Mouse (Mus musculus) megakaryocyte progenitor cell, adult 5-6 weeks (primary cell): ENCODE data around the gene Cldn19. TPM values are rescaled to one million over a fixed set of nuclear protein-coding genes. Genes with fewer than 3 reads are reported as not detected.

ENCODE experiments used
- ATAC-seq: replicated peaks from 2 replicates; pipeline ENCODE4 v1.8.0; 2016; ENCODE audit warnings: mild to moderate bottlenecking, moderate TSS enrichment, inconsistent platforms; ENCODE audit not compliant: poor library complexity
- total RNA-seq, 2 experiments: library from RNA; stranded (forward) in 1 of 2; stranded (reverse) in 1 of 2; fragments of 157-497, 149-512 nt in 1 of 2; fragments of 200-1000 nt in 1 of 2; gene quantifications; 2 replicates each; pipeline versions ENCODE4 v1.2.3 to v1.2.4; 2015 to 2017

The Cldn19 gene
- total RNA-seq, 2 experiments from 2014 or later: not detected

GRCm38 (mm10) chr4:119297361-119297760 lies 42.1 kb downstream of the Cldn19 start:
- ATAC-seq: no peak

GRCm38 (mm10) chr4:119300761-119301160 lies 45.5 kb downstream of the Cldn19 start:
- ATAC-seq: no peak

- no peak for ATAC-seq
Measured at GRCm38 (mm10) chr4:119301777-119302176, 46.6 kb downstream of the Cldn19 start.

- ATAC-seq: no peak
Measured at GRCm38 (mm10) chr4:119303291-119303690, 48.1 kb downstream of the Cldn19 start.

- no peak for ATAC-seq
Measured at GRCm38 (mm10) chr4:119305418-119305817, 50.2 kb downstream of the Cldn19 start.

Other genes with a start within 250 kb of the Cldn19 start
- 7.7 and 11.5 TPM in 2 replicates for gene Slc2a1, start 146.7 kb upstream of the Cldn19 start, total RNA-seq (2015)
- gene Slc2a1, start 146.7 kb upstream of the Cldn19 start, total RNA-seq (2017): 7.4 and 8.6 TPM in 2 replicates
- gene Zfp691, start 81.2 kb upstream of the Cldn19 start, total RNA-seq (2015): 3.2 and 3.5 TPM in 2 replicates
- 2.5 and 5.2 TPM in 2 replicates for gene Zfp691, start 81.2 kb upstream of the Cldn19 start, total RNA-seq (2017)
- gene Ermap, start 65.4 kb upstream of the Cldn19 start, total RNA-seq (2015): 25.4 and 48.3 TPM in 2 replicates
- 13.3 and 34.2 TPM in 2 replicates for gene Ermap, start 65.4 kb upstream of the Cldn19 start, total RNA-seq (2017)
- 37.3 and 44.8 TPM in 2 replicates for gene Svbp, start 60.1 kb upstream of the Cldn19 start, total RNA-seq (2015)
- 17.3 and 43.0 TPM in 2 replicates for gene Svbp, start 60.1 kb upstream of the Cldn19 start, total RNA-seq (2017)
- not detected in 2 replicates for gene Tmem269, start 37.2 kb upstream of the Cldn19 start, total RNA-seq (2015)
- not detected in 2 replicates for gene Tmem269, start 37.2 kb upstream of the Cldn19 start, total RNA-seq (2017)
- gene AU022252, start 22.7 kb upstream of the Cldn19 start, total RNA-seq (2015): 3.4 and 4.6 TPM in 2 replicates
- gene AU022252, start 22.7 kb upstream of the Cldn19 start, total RNA-seq (2017): 8.0 and 12.4 TPM in 2 replicates
- gene P3h1, start 22.5 kb upstream of the Cldn19 start, total RNA-seq (2015): 7.2 and 7.7 TPM in 2 replicates
- 9.6 and 10.6 TPM in 2 replicates for gene P3h1, start 22.5 kb upstream of the Cldn19 start, total RNA-seq (2017)
- 1,533 and 1,599 TPM in 2 replicates for gene Ybx1, start 39.2 kb downstream of the Cldn19 start, total RNA-seq (2015)
- gene Ybx1, start 39.2 kb downstream of the Cldn19 start, total RNA-seq (2017): 1,470 and 1,694 TPM in 2 replicates
- gene Ppih, start 65.1 kb downstream of the Cldn19 start, total RNA-seq (2015): 137 and 138 TPM in 2 replicates
- gene Ppih, start 65.1 kb downstream of the Cldn19 start, total RNA-seq (2017): 161 and 163 TPM in 2 replicates
- gene Ccdc30, start 160.1 kb downstream of the Cldn19 start, total RNA-seq (2015): 0.66 TPM in 1 of 2 replicates, not detected in the other
- gene Ccdc30, start 160.1 kb downstream of the Cldn19 start, total RNA-seq (2017): 0.14 and 1.0 TPM in 2 replicates
- 12.5 and 15.9 TPM in 2 replicates for gene Ppcs, start 167.0 kb downstream of the Cldn19 start, total RNA-seq (2015)
- gene Ppcs, start 167.0 kb downstream of the Cldn19 start, total RNA-seq (2017): 10.4 and 10.7 TPM in 2 replicates
- not detected in 2 replicates for gene Zmynd12, start 167.4 kb downstream of the Cldn19 start, total RNA-seq (2015)
- gene Zmynd12, start 167.4 kb downstream of the Cldn19 start, total RNA-seq (2017): not detected in 2 replicates
- gene Rimkla, start 237.2 kb downstream of the Cldn19 start, total RNA-seq (2015): not detected in 2 replicates
- not detected in 2 replicates for gene Rimkla, start 237.2 kb downstream of the Cldn19 start, total RNA-seq (2017)